29 mouse cellular contexts compared by ENCODE assay signal in genomic region chr3:141966244-141966643, GRCm38 (mm10).
A peak's percentile ranks its signal among the peaks of the same experiment; 100 is the strongest.
DNase-seq lines count a peak whose midpoint lies in the region; ATAC-seq lines count a peak whose summit lies in the region.
"Had no signal": no experiment of that assay in that cellular context is flagged by ENCODE, and none has a peak within 500 bp of the region (broad histone marks: within the 10 kb centered on the region; RNA-seq: fewer than 3 reads in every experiment).

No protein-coding gene starts in this region.

- H3K4me2 ChIP-seq in kidney, embryonic 16.5 days (replicated peaks; ENCODE audit: low read depth, low read length): no peak overlapping the region
- H3K4me2 ChIP-seq in midbrain, embryonic 11.5 days: no peak overlapping the region
- no peak overlapping the region for H3K4me2 ChIP-seq in midbrain, embryonic 16.5 days (ENCODE audit: low read length)
- H3K4me2 ChIP-seq: embryonic facial prominence, embryonic 13.5 days; forebrain, embryonic 12.5 days; heart, embryonic 12.5 days; heart, embryonic 15.5 days; hindbrain, embryonic 13.5 days had no signal

- peak; percentile 89; the same call in 1 of the 2 replicates for ATAC-seq in kidney, embryonic 16.5 days (ENCODE audit: low FRiP score, low TSS enrichment)
- no peak for ATAC-seq in midbrain, embryonic 11.5 days (ENCODE audit: low FRiP score)
- ATAC-seq in midbrain, embryonic 16.5 days: no peak
- ATAC-seq: forebrain, embryonic 16.5 days; hindbrain, embryonic 16.5 days had no signal

- no peaks in the 10 kb centered on the region for H3K36me3 ChIP-seq in kidney, embryonic 16.5 days (ENCODE audit: insufficient read depth, low read length)
- no peaks in the 10 kb centered on the region for H3K36me3 ChIP-seq in midbrain, embryonic 11.5 days (ENCODE audit: control insufficient read depth, insufficient read depth, low read length)
- H3K36me3 ChIP-seq in midbrain, embryonic 16.5 days (ENCODE audit: control insufficient read depth, insufficient read depth, low read length): no peaks in the 10 kb centered on the region
- H3K36me3 ChIP-seq: embryonic facial prominence, embryonic 10.5 days; embryonic facial prominence, embryonic 13.5 days; forebrain, embryonic 12.5 days; heart, embryonic 12.5 days; heart, embryonic 15.5 days; hindbrain, embryonic 10.5 days; hindbrain, embryonic 13.5 days had no signal

- H3K9ac ChIP-seq in kidney, embryonic 16.5 days (replicated peaks; ENCODE audit: low read length): no peak overlapping the region
- no peak overlapping the region for H3K9ac ChIP-seq in midbrain, embryonic 11.5 days (ENCODE audit: low read length)
- no peak overlapping the region for H3K9ac ChIP-seq in midbrain, embryonic 16.5 days (ENCODE audit: low read depth, low read length)
- H3K9ac ChIP-seq: embryonic facial prominence, embryonic 13.5 days; forebrain, embryonic 12.5 days; heart, embryonic 12.5 days; heart, embryonic 15.5 days; hindbrain, embryonic 13.5 days had no signal

- DNase-seq in kidney, adult 11 months: peak; percentile 7
- no peak for DNase-seq in kidney, postnatal 4 days
- DNase-seq in kidney, adult 9 months: no peak
- DNase-seq in midbrain, embryonic 11.5 days (ENCODE audit: low spot score, missing footprints): peak; percentile 26
- DNase-seq in skeletal muscle tissue, adult 2 months (ENCODE audit: low read depth, low spot score): peak; percentile 4
- DNase-seq: adrenal gland, adult 2 months; adrenal gland, postnatal 14 days; B cell, adult 2 months; cerebellum, adult 11-12 months; cerebellum, adult 8-10 months; cerebellum, postnatal 36 days; embryo, embryonic 11 days; gastrocnemius, adult 2 months; gastrocnemius, postnatal 14 days; heart, adult 18-20 months; heart, postnatal 10 days; heart, postnatal 36 days had no signal

- no peak overlapping the region for H3K4me3 ChIP-seq in kidney, embryonic 16.5 days (ENCODE audit: low read length)
- no peak overlapping the region for H3K4me3 ChIP-seq in midbrain, embryonic 11.5 days (ENCODE audit: low read depth, low read length)
- H3K4me3 ChIP-seq in midbrain, embryonic 16.5 days (ENCODE audit: low read depth, low read length): no peak overlapping the region
- H3K4me3 ChIP-seq: embryonic facial prominence, embryonic 10.5 days; embryonic facial prominence, embryonic 13.5 days; erythroblast, embryonic 14.5 days; forebrain, embryonic 12.5 days; gastrocnemius, adult 2 months; heart, embryonic 12.5 days; heart, embryonic 15.5 days; hindbrain, embryonic 10.5 days; hindbrain, embryonic 13.5 days had no signal

- H3K27me3 ChIP-seq in kidney, embryonic 16.5 days (ENCODE audit: insufficient read depth, low read length): no peaks in the 10 kb centered on the region
- no peaks in the 10 kb centered on the region for H3K27me3 ChIP-seq in midbrain, embryonic 11.5 days (ENCODE audit: control insufficient read depth, insufficient read depth, low read length)
- H3K27me3 ChIP-seq in midbrain, embryonic 16.5 days (ENCODE audit: control insufficient read depth, insufficient read depth, low read depth, low read length): no peaks in the 10 kb centered on the region
- H3K27me3 ChIP-seq: embryonic facial prominence, embryonic 13.5 days; forebrain, embryonic 12.5 days; heart, embryonic 12.5 days; heart, embryonic 15.5 days; hindbrain, embryonic 13.5 days had no signal

- peaks cover 14% of the 10 kb centered on the region; the same call in 1 of the 2 replicates for H3K4me1 ChIP-seq in kidney, embryonic 16.5 days (ENCODE audit: insufficient read depth, low read length)
- no peaks in the 10 kb centered on the region for H3K4me1 ChIP-seq in midbrain, embryonic 11.5 days (ENCODE audit: control insufficient read depth, insufficient read depth, low read length)
- no peaks in the 10 kb centered on the region for H3K4me1 ChIP-seq in midbrain, embryonic 16.5 days (ENCODE audit: control insufficient read depth, insufficient read depth, low read length)
- H3K4me1 ChIP-seq: embryonic facial prominence, embryonic 13.5 days; forebrain, embryonic 12.5 days; heart, embryonic 12.5 days; heart, embryonic 15.5 days; hindbrain, embryonic 10.5 days; hindbrain, embryonic 13.5 days had no signal

- 55% methylated on average over 4 of the region's 4 CpGs for WGBS in kidney, embryonic 16.5 days
- WGBS in midbrain, embryonic 11.5 days: 57% methylated on average over 4 of the region's 4 CpGs
- 44% methylated on average over 4 of the region's 4 CpGs for whole genome bisulfite sequencing in midbrain, embryonic 16.5 days

- H3K9me3 ChIP-seq in kidney, embryonic 16.5 days (ENCODE audit: low read length): no peaks in the 10 kb centered on the region
- H3K9me3 ChIP-seq in midbrain, embryonic 11.5 days (ENCODE audit: control insufficient read depth, low read length): no peaks in the 10 kb centered on the region
- no peaks in the 10 kb centered on the region for H3K9me3 ChIP-seq in midbrain, embryonic 16.5 days (replicated peaks; ENCODE audit: control insufficient read depth, low read length, poor library complexity, severe bottlenecking)
- H3K9me3 ChIP-seq: embryonic facial prominence, embryonic 10.5 days; embryonic facial prominence, embryonic 13.5 days; forebrain, embryonic 12.5 days; heart, embryonic 12.5 days; heart, embryonic 15.5 days; hindbrain, embryonic 10.5 days; hindbrain, embryonic 13.5 days had no signal

- no peak overlapping the region for H3K27ac ChIP-seq in kidney, embryonic 16.5 days (ENCODE audit: low read length)
- H3K27ac ChIP-seq in midbrain, embryonic 11.5 days (ENCODE audit: low read depth, low read length): no peak overlapping the region
- H3K27ac ChIP-seq in midbrain, embryonic 16.5 days (ENCODE audit: low read length): no peak overlapping the region
- H3K27ac ChIP-seq: embryonic facial prominence, embryonic 10.5 days; embryonic facial prominence, embryonic 13.5 days; forebrain, embryonic 12.5 days; gastrocnemius, adult 2 months; heart, embryonic 15.5 days; hindbrain, embryonic 10.5 days; hindbrain, embryonic 13.5 days had no signal

Comparison
In these comparisons a context has a peak if more than half of its experiments do, and no peak if none do; other contexts are left out.
1. DNase-seq: peak in kidney, adult 11 months (single experiment), midbrain, embryonic 11.5 days (single experiment) and skeletal muscle tissue, adult 2 months (single experiment); none in kidney, postnatal 4 days (0 of 2) and kidney, adult 9 months (single experiment).